Mouse (Mus musculus) forebrain, embryonic 15.5 days (tissue): ENCODE data around the gene Hlx. TPM values are rescaled to one million over a fixed set of nuclear protein-coding genes. Genes with fewer than 3 reads are reported as not detected.

Source experiments
- ATAC-seq: fragments of 200-750 bp; cut with Nextera tagmentation; replicated peaks from 2 replicates; pipeline ENCODE4 v1.8.0; 2017; ENCODE audit warnings: mild to moderate bottlenecking, moderate TSS enrichment, moderate library complexity
- H3K27ac ChIP-seq: fragments of 300-500 bp; sonication (generic); replicated peaks from 2 replicates; pipeline ENCODE4 v1.5.1; 2015; ENCODE audit warnings: mild to moderate bottlenecking, inconsistent platforms
- H3K27me3 ChIP-seq: fragments of 300-500 bp; sonication (generic); 2 replicates; pipeline ENCODE4 v1.6.1; 2015; ENCODE audit warnings: inconsistent platforms
- H3K36me3 ChIP-seq: fragments of 300-500 bp; sonication (generic); 2 replicates; pipeline ENCODE4 v1.6.1; 2015; ENCODE audit warnings: mild to moderate bottlenecking, inconsistent platforms
- H3K4me1 ChIP-seq: fragments of 300-500 bp; sonication (generic); 2 replicates; pipeline ENCODE4 v1.6.1; 2015; ENCODE audit warnings: inconsistent platforms
- H3K4me2 ChIP-seq: fragments of 300-500 bp; sonication (generic); replicated peaks from 2 replicates; pipeline ENCODE4 v1.6.1; 2015; ENCODE audit warnings: mild to moderate bottlenecking, inconsistent platforms
- H3K4me3 ChIP-seq: fragments of 300-500 bp; sonication (generic); 2 replicates; pipeline ENCODE4 v1.5.1; 2015; ENCODE audit warnings: mild to moderate bottlenecking, inconsistent platforms
- H3K9ac ChIP-seq: fragments of 300-500 bp; sonication (generic); replicated peaks from 2 replicates; pipeline ENCODE4 v1.6.1; 2015; ENCODE audit warnings: mild to moderate bottlenecking, inconsistent platforms
- H3K9me3 ChIP-seq: fragments of 300-500 bp; sonication (generic); 2 replicates; pipeline ENCODE4 v1.6.1; 2016; ENCODE audit warnings: inconsistent platforms
- WGBS: fragments of 180-500 bp; shearing (Covaris S2); methylation state at CpG from one replicate; pipeline ENCODE4 v1.1.7; 2015; ENCODE audit warnings: mixed read lengths; 5-methylcytosine and 5-hydroxymethylcytosine counted together
- polyA plus RNA-seq: library from polyadenylated mRNA; unstranded; fragments of >200 nt; fragmentation: Nextera tagmentation; extraction: Ambion mirVana; gene quantifications from 2 replicates; pipeline ENCODE4 v1.2.1, GENCODE M21; 2015

Hlx gene
- polyA plus RNA-seq, 1 experiment from 2014 or later: 1.5 TPM

DNA sequence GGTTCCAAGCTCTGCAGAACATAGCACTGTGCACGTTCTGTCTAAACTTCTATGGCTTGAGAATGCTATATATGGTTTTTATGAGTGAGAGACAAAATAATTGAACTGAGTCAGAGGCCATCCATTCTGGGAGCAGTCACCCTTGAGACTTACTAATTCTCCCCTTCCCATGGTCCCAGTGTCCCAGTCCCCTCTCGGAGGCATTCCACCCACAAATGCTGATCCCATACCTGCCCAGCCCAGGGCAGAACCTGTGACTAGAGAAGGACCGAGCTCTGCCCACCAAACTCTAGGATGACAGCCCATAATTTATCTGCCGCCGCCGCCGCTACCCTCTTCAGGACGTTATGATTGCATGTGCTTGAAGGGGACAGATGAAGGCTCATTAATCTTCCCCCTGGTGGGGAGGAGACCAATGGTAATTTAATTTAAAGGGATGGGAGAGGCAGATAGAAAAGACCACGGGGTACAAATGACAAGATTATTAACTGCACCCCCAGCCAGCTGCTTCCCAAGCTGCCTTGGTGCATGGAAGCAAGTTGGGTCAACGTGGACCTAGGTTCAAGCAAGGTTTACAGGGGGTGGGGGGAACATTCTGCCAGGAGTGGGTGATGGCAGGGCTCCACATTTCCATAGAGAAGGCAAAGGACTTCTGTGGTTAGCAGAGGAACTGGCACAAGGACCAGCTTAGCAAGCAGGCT is 40.1 kb downstream of the Hlx start:
- no peak overlapping the region for H3K4me3 ChIP-seq
- no peaks in the 10 kb centered on the region for H3K9me3 ChIP-seq
- no peaks in the 10 kb centered on the region for H3K36me3 ChIP-seq
- WGBS: 81% methylated on average over 10 of the region's 10 CpGs
- H3K27me3 ChIP-seq: no peaks in the 10 kb centered on the region
- H3K27ac ChIP-seq: no peak overlapping the region
- H3K4me2 ChIP-seq: no peak overlapping the region
- ATAC-seq: no peak
- no peaks in the 10 kb centered on the region for H3K4me1 ChIP-seq
- H3K9ac ChIP-seq: no peak overlapping the region

DNA sequence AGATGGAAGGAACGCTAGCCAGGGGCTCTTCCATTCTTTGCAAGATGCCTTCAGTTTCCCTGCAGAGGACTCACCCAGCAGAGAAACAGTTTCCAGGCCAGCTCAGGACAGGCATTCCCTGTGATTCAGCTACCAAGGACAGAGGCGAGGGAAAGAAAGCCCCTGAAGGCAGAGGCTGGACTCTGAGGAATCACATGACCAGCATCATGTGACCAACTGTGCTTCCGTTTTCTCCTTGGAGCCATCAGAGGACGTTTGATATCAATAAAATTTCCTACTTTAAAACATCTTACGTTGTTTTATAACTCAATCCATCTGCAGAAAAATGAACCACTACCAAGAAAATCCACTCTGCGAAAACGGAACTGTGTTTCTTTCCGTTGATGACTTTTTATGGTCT is 41.2 kb downstream of the Hlx start:
- Histone ChIP-seq H3K27ac (no peak overlapping the region), H3K4me1 (no peaks in the 10 kb centered on the region), H3K36me3 (no peaks in the 10 kb centered on the region), H3K4me2 (no peak overlapping the region), H3K9ac (no peak overlapping the region), H3K9me3 (no peaks in the 10 kb centered on the region), H3K4me3 (no peak overlapping the region), H3K27me3 (no peaks in the 10 kb centered on the region)
- ATAC-seq: no peak
- 87% methylated on average over 8 of the region's 8 CpGs for WGBS

DNA sequence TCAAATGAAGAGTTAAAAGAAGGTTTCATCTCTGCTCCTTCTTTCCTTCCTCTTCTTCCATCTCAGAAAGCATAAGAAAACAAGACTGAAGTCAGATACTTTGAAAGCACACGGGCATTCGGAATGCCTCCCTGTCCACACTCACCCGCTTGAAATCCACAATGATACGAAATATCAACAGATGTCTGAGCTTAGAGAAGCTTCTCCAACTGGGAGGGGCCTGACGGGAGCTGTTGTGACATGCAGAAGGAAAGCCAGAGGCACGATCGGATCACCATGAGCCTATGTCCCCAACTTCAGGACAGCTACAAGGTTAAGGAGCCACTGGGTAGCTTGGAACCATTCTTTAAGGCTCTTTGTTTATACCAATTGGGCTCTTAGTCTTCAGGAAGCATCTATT is 44.4 kb downstream of the Hlx start:
- Histone ChIP-seq H3K4me1 (no peaks in the 10 kb centered on the region), H3K36me3 (no peaks in the 10 kb centered on the region), H3K9me3 (no peaks in the 10 kb centered on the region), H3K27ac (no peak overlapping the region), H3K9ac (no peak overlapping the region), H3K4me3 (no peak overlapping the region), H3K4me2 (no peak overlapping the region), H3K27me3 (no peaks in the 10 kb centered on the region)
- no peak for ATAC-seq
- WGBS: 88% methylated on average over 7 of the region's 7 CpGs

DNA sequence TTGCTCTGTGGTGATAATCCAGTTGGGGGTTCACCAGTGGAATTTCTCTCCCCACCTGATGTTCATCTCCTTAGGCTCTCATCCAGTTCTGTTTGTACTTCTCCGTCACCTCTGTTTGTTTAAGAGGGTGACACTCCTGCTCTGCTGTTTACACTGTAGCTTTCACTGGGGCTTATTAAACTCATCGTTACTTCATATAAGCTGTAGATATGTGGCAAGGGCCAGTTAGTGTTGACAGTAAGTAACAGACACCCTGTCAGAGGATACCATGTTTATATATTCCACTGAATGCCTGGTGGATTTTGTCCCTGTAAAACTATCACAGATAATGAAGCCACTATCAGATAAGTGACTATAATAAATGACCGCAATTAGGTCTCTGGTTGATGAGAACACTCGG is 44.9 kb downstream of the Hlx start:
- Histone ChIP-seq H3K4me2 (no peak overlapping the region), H3K9ac (no peak overlapping the region), H3K27ac (no peak overlapping the region), H3K27me3 (no peaks in the 10 kb centered on the region), H3K9me3 (no peaks in the 10 kb centered on the region), H3K4me1 (no peaks in the 10 kb centered on the region), H3K36me3 (no peaks in the 10 kb centered on the region), H3K4me3 (no peak overlapping the region)
- no peak for ATAC-seq
- whole genome bisulfite sequencing: 76% methylated on average over 4 of the region's 4 CpGs

DNA sequence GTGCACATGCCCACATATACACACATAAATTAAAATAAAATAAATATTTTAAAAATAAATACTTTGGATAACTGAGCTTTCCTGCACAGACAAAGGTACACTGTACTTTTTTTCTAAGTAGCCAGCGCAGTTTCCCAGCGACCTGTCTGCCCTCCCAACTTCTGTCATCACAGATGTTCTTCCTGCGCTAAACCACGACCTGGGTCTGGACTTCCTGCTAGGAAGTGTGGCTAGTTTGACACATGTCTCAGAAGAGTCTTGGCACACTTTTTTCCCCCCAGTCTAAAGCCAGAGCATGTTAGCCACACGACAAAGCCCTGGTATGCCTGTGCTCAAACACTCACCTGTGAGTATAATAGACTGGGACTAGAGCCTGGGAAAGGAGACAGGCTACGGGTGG is 48.9 kb downstream of the Hlx start:
- WGBS: 80% methylated on average over 6 of the region's 6 CpGs

DNA sequence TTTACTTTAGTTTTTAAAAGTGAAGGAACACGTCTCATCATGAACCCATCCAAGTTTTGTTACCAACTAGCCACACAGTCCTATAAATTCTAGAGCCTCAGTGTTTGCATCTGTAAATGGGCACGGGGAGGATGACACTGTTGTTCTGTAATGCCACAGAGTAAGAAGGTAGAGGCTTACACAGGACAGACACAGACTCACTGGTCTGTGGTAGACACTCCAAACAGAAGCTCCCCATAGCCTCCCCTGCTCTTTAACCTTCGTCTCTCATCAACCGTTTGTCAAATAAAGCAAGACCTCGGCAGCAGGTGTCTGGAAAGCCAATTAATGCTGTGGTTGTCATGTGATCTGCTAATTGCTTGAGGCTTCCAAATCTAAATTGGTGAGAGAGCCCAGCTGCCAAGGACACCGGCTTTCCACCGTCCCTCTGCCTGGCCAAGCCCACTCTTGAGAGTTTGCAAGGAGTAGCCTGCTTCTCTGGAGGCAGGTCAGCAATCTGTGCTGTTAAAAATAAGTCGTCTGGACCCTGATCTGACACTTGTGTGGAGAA is 52.9 kb downstream of the Hlx start:
- H3K9me3 ChIP-seq: no peaks in the 10 kb centered on the region
- H3K27me3 ChIP-seq: no peaks in the 10 kb centered on the region
- H3K27ac ChIP-seq: no peak overlapping the region
- no peak overlapping the region for H3K9ac ChIP-seq
- no peaks in the 10 kb centered on the region for H3K36me3 ChIP-seq
- H3K4me2 ChIP-seq: no peak overlapping the region
- no peak overlapping the region for H3K4me3 ChIP-seq
- no peaks in the 10 kb centered on the region for H3K4me1 ChIP-seq
- no peak for ATAC-seq
- whole genome bisulfite sequencing: 41% methylated on average over 8 of the region's 8 CpGs

More for the DNA sequence above, 48.9 kb downstream of the Hlx start:
- Histone ChIP-seq H3K4me3 (no peak overlapping the region), H3K27ac (no peak overlapping the region), H3K36me3 (no peaks in the 10 kb centered on the region), H3K4me1 (no peaks in the 10 kb centered on the region), H3K9me3 (no peaks in the 10 kb centered on the region), H3K27me3 (no peaks in the 10 kb centered on the region), H3K9ac (no peak overlapping the region), H3K4me2 (no peak overlapping the region)
- ATAC-seq: no peak

DNA sequence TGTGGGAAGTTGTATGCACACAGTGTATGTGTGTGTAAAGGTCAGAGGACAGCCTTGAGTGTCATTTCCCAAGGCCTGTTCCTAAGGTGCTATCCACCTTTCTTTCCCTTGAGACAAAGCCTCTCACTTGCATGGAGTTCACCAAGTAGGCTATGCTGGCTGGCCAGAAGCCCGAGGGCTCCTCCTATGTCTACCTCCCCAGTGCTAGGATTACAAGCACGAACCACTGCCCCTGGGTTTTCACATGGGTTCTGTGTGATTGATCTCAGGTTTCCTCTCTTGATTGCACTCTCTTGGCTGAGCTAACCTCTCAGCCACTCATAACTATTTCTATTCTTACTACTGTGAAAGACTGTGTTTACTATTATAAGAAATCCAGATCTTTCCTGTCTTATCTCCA is 54.8 kb downstream of the Hlx start:
- ATAC-seq: no peak
- Histone ChIP-seq H3K4me2 (no peak overlapping the region), H3K27ac (no peak overlapping the region), H3K9ac (no peak overlapping the region), H3K4me1 (no peaks in the 10 kb centered on the region), H3K36me3 (no peaks in the 10 kb centered on the region), H3K9me3 (no peaks in the 10 kb centered on the region), H3K27me3 (no peaks in the 10 kb centered on the region), H3K4me3 (no peak overlapping the region)
- 65% methylated on average over 2 of the region's 2 CpGs for WGBS

Other genes starting within 250 kb of the Hlx start
- gene Marc1, start 78.7 kb upstream of the Hlx start, polyA plus RNA-seq: not detected in 2 replicates
- 107 and 109 TPM in 2 replicates for gene Marc2, start 113.8 kb upstream of the Hlx start, polyA plus RNA-seq
- gene C130074G19Rik, start 150.6 kb upstream of the Hlx start, polyA plus RNA-seq: 0.77 and 1.2 TPM in 2 replicates